Mouse (Mus musculus) limb, embryonic 13.5 days (tissue): ENCODE data around the gene Zbtb11. TPM values are rescaled to one million over a fixed set of nuclear protein-coding genes. Genes with fewer than 3 reads are reported as not detected.

Experiments
- polyA plus RNA-seq: library from polyadenylated mRNA; unstranded; fragments of >200 nt; fragmentation: Nextera tagmentation; extraction: Ambion mirVana; gene quantifications from 2 replicates; pipeline ENCODE4 v1.2.1, GENCODE M21; 2015

The Zbtb11 gene
- polyA plus RNA-seq, 1 experiment from 2014 or later = 23.0 TPM

Other genes with a start within 250 kb of the Zbtb11 start
- gene Nfkbiz, start 135.0 kb upstream of the Zbtb11 start, polyA plus RNA-seq = 4.1 and 4.6 TPM in 2 replicates
- 0.66 and 0.70 TPM in 2 replicates for gene Nxpe3, start 78.6 kb upstream of the Zbtb11 start, polyA plus RNA-seq
- gene Cep97, start 39.0 kb upstream of the Zbtb11 start, polyA plus RNA-seq = 10.9 and 11.6 TPM in 2 replicates
- 780 and 782 TPM in 2 replicates for gene Rpl24, start 7.6 kb upstream of the Zbtb11 start, polyA plus RNA-seq
- gene Pcnp, start 55.9 kb downstream of the Zbtb11 start, polyA plus RNA-seq = 264 and 269 TPM in 2 replicates
- gene Trmt10c, start 63.9 kb downstream of the Zbtb11 start, polyA plus RNA-seq = 28.0 and 28.6 TPM in 2 replicates
- 46.6 and 47.5 TPM in 2 replicates for gene Senp7, start 74.5 kb downstream of the Zbtb11 start, polyA plus RNA-seq
- 0.10 and 0.20 TPM in 2 replicates for gene Impg2, start 230.4 kb downstream of the Zbtb11 start, polyA plus RNA-seq